Mouse (Mus musculus): Measurements from ENCODE around the gene Topbp1. TPM values are rescaled to one million over a fixed set of nuclear protein-coding genes. Genes with fewer than 3 reads are reported as not detected.
"Not testable (repeated sequence)": the region's sequence is repeated elsewhere in the genome, so short reads cannot be mapped to it uniquely, and the experiment has no call there.

Gene Topbp1
- total RNA-seq, 2 experiments from 2014 or later, result 26.8 to 26.9 TPM

- intact Hi-C loops (cut with DNase I), result no loop called here
- DNase-seq, result no peak
Measured at GRCm38 (mm10) chr9:103347996-103348490, 43.0 kb downstream of the Topbp1 start.

- intact Hi-C loops (cut with DNase I), result no loop called here
- no peak for DNase-seq
Measured at GRCm38 (mm10) chr9:103348791-103349190, 43.8 kb downstream of the Topbp1 start.

GRCm38 (mm10) chr9:103353500-103354260, 48.7 kb downstream of the Topbp1 start:
- intact Hi-C loops (cut with DNase I); DNase-seq: not testable (repeated sequence)

GRCm38 (mm10) chr9:103357893-103358292, 52.9 kb downstream of the Topbp1 start:
- DNase-seq, result peak; percentile 26 to 45
- intact Hi-C loops (cut with DNase I), result no loop called here

DNA sequence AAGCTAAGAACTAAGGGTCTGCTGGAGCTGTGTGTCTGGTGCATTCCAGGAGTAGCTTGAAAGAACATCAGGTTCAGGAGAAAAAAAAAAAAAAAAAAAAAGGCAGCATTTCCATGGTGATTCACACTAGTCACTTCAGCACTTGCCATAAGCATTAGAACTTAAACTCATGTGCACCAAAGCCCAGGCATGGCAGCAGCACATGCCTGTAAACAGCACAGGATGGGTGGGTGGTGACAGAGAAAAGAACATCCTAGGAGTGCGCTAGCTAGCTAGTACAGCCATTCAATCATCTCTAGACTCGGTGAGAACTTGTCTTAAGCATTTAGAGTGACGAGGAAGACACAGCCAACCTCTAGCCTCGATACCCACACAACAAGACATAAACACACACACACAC, 53.5 kb downstream of the Topbp1 start:
- intact Hi-C loops (cut with DNase I), result no loop called here
- no peak for DNase-seq

GRCm38 (mm10) chr9:103360642-103361041, 55.6 kb downstream of the Topbp1 start:
- intact Hi-C loops (cut with DNase I), result no loop called here
- no peak for DNase-seq

- no peak for DNase-seq
- intact Hi-C loops (cut with DNase I), result no loop called here
Measured at GRCm38 (mm10) chr9:103363088-103363487, 58.1 kb downstream of the Topbp1 start.

DNA sequence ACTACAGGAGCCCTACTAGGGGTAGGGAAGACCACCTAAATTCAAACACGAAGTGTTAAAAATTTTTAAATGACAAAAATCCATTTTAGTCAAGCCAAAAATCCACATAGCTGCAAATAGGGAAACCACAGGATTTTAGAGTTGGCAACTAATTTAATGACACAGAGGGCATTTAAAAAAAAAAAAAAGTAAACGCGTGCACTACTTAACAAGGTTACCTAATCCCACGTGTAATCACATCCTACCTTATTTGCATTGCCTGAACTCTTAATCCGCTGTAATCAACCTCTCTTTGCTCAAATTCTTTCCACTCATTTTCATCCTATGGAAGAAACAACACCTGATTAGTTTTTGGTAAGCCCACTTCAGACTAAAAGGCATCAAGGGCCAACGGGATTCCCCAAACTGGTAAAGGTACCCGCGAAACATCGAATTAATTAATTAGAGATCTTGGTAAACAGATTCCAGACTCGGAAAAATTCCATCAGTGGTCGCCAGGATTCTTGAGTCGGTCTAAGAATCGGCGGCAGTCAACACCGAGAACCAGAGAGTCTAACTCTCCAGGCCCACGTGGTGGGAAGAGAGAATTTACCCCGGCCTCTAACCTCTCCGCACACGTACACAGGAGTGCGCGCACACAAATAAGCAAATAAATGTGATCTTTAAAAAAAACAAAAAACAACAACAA, 58.9 kb downstream of the Topbp1 start:
- intact Hi-C loops (cut with DNase I), result no loop called here
- peak; percentile 29 to 46 for DNase-seq

DNA sequence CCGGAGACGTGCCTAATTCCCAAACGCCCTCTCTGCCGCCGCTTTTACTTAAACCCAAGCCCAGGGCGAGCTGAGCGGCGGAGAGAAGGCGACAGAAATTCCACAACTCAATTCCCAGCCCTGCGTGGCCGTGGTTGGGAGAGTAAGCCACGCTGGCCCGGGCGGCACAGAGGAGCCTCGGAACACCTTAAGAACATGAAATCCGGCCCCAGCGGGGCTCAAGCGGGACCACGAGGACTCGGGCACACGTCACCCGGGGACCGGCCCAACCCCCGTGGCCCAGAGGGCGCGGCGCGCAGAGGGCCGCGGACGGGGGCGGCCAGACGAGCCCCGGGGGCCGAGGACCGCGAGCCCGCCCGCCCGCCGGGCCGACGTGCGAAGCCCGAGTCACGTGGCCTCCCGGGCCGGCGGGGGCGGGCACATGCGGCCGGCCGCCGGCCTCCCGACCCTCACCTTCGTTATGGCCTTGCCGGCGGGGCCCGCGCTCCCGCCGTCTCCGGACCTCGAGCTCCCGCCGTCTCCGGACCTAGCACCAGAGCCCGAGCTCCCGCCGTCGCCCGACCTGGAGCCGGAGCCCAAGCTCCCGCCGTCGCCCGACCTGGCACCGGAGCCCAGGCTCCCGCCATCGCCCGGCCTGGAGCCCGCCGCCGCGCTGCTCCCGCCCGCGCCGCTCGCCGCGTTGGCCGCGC, 59.7 kb downstream of the Topbp1 start:
- intact Hi-C loops (cut with DNase I), result no loop called here
- peak; percentile 72 to 77 for DNase-seq

DNA sequence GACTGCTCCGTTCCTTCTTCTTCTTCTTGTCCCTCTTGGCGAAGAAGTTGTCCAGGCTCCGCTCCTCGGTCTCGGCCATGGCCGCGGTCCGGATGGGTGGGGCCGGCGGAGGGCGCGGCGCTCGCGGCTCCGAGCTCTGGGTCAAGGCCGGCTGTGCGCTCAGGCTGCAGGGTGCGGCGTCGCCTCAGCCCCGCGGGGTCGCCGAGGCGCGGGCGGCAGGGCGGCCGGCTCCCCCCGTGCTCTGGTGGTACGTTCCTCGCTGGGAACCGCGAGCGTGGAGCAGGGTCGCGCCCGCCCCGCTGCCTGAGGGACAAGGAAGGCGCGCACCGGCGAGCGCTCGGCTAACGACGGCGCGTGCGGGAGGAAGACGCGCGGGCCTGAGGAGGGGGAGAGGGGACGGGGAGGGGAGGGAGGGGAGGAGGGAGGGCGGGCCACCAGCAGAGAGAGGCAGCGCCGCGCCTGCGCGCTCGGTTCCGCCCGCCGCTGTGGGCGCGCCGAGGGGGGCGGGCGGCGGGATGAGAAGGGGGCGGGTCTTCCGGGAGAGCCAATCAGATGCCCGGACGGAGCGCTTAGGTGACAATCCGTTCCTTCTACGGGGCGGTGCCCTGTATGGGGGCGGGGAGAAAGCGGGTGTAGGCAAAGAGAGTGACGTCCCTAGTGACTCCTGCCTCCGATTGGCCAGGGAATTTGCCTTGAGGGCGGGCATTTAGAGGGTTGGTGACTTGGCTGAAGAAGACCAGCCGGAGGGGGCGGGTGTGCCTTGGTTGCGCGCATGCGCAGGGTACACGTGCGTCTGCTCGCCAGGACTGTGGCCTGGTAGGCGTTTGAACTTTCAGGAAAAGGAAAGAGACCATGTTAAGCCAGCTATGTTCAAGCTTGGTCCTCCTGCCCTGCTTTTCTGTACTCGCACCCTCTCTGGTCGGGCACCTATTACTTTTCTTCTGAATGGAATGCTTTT, 60.6 kb downstream of the Topbp1 start, which contains the start of gene Cdv3:
Cdv3 (minus strand) TSS at position 551 of the 958 bp plus-strand sequence.
- DNase-seq, result peak; percentile 99 to 100

GRCm38 (mm10) chr9:103366356-103366755, 61.3 kb downstream of the Topbp1 start:
- intact Hi-C loops (cut with DNase I), result no loop called here
- DNase-seq, result no peak

More for the DNA sequence above, 60.6 kb downstream of the Topbp1 start, which contains the start of gene Cdv3:
- intact Hi-C loops (cut with DNase I), result no loop called here

- peak in 1 of 2 experiments; percentile 29 for DNase-seq
- intact Hi-C loops (cut with DNase I), result no loop called here
Measured at GRCm38 (mm10) chr9:103369951-103370350, 64.9 kb downstream of the Topbp1 start.

GRCm38 (mm10) chr9:103372271-103373010, 67.4 kb downstream of the Topbp1 start:
- DNase-seq, result no peak
- intact Hi-C loops (cut with DNase I), result no loop called here

DNA sequence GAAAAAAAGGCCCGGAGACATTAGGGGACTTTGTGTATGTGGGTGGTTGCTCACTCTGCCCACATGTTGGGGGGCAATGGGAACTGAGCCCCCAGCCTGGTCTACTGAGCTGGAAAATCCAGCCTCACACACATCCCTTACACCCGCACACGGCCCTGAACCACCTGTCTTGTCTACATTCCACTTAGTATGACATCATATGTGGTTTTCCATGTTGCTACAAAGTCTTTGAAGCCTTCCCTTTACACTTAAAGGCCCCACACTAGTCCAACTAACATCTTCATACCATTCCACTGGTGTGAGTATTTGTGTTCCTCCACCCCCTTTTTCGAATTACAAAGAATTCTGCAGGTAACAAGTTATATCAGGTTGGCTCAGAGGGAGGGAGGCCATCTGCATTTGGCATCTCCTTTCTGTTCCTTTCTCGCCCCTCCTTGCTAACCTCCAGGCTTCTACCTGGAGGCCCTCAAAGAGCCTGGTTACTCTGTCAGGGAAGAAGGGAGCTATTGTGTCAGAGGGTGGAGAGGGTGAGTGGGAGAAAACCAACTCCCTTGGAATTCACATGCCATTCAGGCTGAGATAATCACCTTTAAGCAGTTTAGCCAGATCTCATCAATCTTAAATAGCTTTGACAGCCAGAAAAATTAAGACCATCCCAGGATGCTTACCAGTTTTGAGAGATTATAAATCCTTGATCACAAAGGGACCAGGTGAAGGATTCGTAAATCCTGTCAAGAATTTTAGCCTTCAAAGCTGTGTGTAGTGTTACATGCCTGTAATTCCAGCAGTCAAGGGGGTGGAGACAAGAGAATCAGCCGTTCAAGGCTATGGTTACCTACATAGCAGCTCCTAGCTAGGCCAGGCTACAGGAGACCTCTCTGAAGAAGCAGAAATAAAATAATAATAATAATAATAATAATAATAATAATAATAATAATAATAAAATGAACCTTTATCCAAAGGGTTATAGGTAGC, 71.6 kb downstream of the Topbp1 start:
- intact Hi-C loops (cut with DNase I), result no loop called here
- DNase-seq, result no peak

GRCm38 (mm10) chr9:103378686-103379085, 73.7 kb downstream of the Topbp1 start:
- DNase-seq, result no peak
- intact Hi-C loops (cut with DNase I), result no loop called here

DNA sequence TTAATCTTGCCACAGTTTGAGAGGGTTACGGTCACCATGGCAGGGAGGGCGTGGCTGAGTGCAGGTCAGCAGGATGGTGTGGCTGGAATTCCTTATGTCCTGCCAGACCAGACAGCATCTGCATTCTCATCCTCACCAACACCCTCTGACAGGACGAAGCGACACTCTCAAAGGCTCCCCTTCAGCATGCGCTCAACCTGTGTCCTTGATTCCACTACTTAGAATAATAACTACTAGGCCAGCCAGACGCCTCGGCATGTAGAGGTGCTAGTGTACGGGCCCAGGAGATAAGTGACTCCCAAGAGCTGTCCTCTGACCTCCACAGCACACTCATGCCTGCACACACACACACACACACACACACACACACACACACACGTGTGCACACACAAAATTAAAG, 74.2 kb downstream of the Topbp1 start:
- DNase-seq, result no peak
- intact Hi-C loops (cut with DNase I), result no loop called here

DNA sequence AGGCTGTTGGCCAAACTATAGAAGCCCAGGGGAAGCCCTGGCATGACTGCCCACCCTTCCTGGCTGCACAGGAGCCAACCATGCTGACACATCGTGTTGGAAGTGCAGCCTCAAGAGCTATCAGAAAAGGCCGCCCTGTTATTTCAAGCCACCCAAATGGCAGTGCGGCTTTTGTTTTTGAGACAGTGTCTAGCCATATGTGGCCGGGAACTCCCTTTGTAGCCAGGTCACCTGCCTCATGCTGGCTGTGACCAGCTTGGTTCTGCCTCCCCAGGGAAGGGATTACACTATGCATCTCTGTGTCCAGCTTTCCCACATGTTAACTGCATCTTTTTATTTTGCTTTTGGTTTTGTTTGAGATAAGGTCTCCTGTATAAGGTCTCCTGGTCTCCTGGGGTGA, 75.6 kb downstream of the Topbp1 start:
- no peak for DNase-seq
- intact Hi-C loops (cut with DNase I), result no loop called here

GRCm38 (mm10) chr9:103382989-103383388, 78.0 kb downstream of the Topbp1 start:
- intact Hi-C loops (cut with DNase I), result no loop called here

More at GRCm38 (mm10) chr9:103382989-103383388, 78.0 kb downstream of the Topbp1 start:
- DNase-seq, result no peak
